ENCODE assay signal across 1 mouse cellular context in genomic region chr9:123709226-123709625, GRCm38 (mm10).
TF ChIP-seq lines count a peak whose summit lies in the region.

No protein-coding gene starts in this region.

TF ChIP-seq in CH12.LX, 34 proteins besides CTCF, POLR2A, EP300 and RAD21 (continued from another document):
- TF ChIP-seq USF1 (IDR thresholded peaks at IDR 0.05; ENCODE audit: low read depth, low read length) = no peak
- TF ChIP-seq TCF12 (IDR thresholded peaks at IDR 0.05; ENCODE audit: low read depth, low read length) = no peak
- TF ChIP-seq MYC (IDR thresholded peaks at IDR 0.05; ENCODE audit: low read depth, low read length) = no peak
- TF ChIP-seq HCFC1 (IDR thresholded peaks at IDR 0.05; ENCODE audit: low read depth, low read length) = no peak
- no peak for TF ChIP-seq MAZ (IDR thresholded peaks at IDR 0.05; ENCODE audit: low read depth, low read length)
- no peak for TF ChIP-seq ZNF384 (IDR thresholded peaks at IDR 0.05; ENCODE audit: low read depth, low read length)
- no peak for TF ChIP-seq ZMIZ1 (IDR thresholded peaks at IDR 0.05; ENCODE audit: low read depth, low read length)
- TF ChIP-seq IRF4 (IDR thresholded peaks at IDR 0.05; ENCODE audit: low read depth, low read length) = no peak
- TF ChIP-seq ELF1 (IDR thresholded peaks at IDR 0.05; ENCODE audit: low read depth, low read length) = no peak
- no peak for TF ChIP-seq NELFE (IDR thresholded peaks at IDR 0.05; ENCODE audit: low read depth, low read length)
- TF ChIP-seq MEF2A (IDR thresholded peaks at IDR 0.05; ENCODE audit: borderline replicate concordance, low read depth, low read length) = no peak
- no peak for TF ChIP-seq GABPA (IDR thresholded peaks at IDR 0.05; ENCODE audit: insufficient replicate concordance, low read depth, low read length)
- TF ChIP-seq MAX (IDR thresholded peaks at IDR 0.05; ENCODE audit: low read length) = no peak
- no peak for TF ChIP-seq MAFK (IDR thresholded peaks at IDR 0.05; ENCODE audit: insufficient replicate concordance, low read length)
- no peak for TF ChIP-seq BHLHE40 (IDR thresholded peaks at IDR 0.05; ENCODE audit: low read depth, low read length)
- no peak for TF ChIP-seq UBTF (IDR thresholded peaks at IDR 0.05; ENCODE audit: low read depth, low read length)
- no peak for TF ChIP-seq CHD1 (IDR thresholded peaks at IDR 0.05; ENCODE audit: low read depth, low read length)
- TF ChIP-seq TBP (conservative IDR thresholded peaks at IDR 0.05; ENCODE audit: low read depth, low read length) = no peak
- no peak; the same call in 1 of the 2 replicates for TF ChIP-seq SMC3 (IDR thresholded peaks at IDR 0.05; ENCODE audit: low read depth, low read length)
